Mouse (Mus musculus): ENCODE measurements around the gene Prss56.

GRCm38 (mm10) chr1:87151286-87151685 lies 31.8 kb upstream of the Prss56 start:
- TF ChIP-seq CTCF (IDR thresholded peaks at IDR 0.05; ENCODE audit: control insufficient read depth, insufficient read depth, low read length) (no peak), POLR2A (IDR thresholded peaks at IDR 0.05; ENCODE audit: borderline replicate concordance, control insufficient read depth, low read depth, low read length) (no peak)

Measured in bone marrow, adult 2 months (tissue).